Mouse (Mus musculus) ES-Bruce4 (cell line): ENCODE data around the gene Neurod2. TPM values are rescaled to one million over a fixed set of nuclear protein-coding genes. Genes with fewer than 3 reads are reported as not detected.
A peak's percentile ranks its signal among the peaks of the same experiment; 100 is the strongest.

ENCODE experiments used
- H3K27ac ChIP-seq: 2 replicates; pipeline ENCODE4 v1.5.1; 2012; ENCODE audit warnings: low read length, inconsistent platforms; ENCODE audit not compliant: insufficient read depth
- H3K27me3 ChIP-seq: 2 replicates; pipeline ENCODE4 v1.6.1; 2012; ENCODE audit warnings: mild to moderate bottlenecking, low read length, inconsistent platforms; ENCODE audit not compliant: control insufficient read depth, poor library complexity, insufficient read depth, severe bottlenecking
- H3K36me3 ChIP-seq: 2 replicates; pipeline ENCODE4 v1.6.1; 2012; ENCODE audit warnings: inconsistent platforms, mild to moderate bottlenecking, low read length, moderate library complexity; ENCODE audit not compliant: control insufficient read depth, poor library complexity, insufficient read depth, severe bottlenecking
- H3K4me1 ChIP-seq: one replicate; pipeline ENCODE4 v1.8.1; 2011; ENCODE audit warnings: low read length; ENCODE audit not compliant: control insufficient read depth, insufficient read depth
- H3K4me3 ChIP-seq: 2 replicates; pipeline ENCODE4 v1.5.1; 2011; ENCODE audit warnings: low read depth, mild to moderate bottlenecking, low read length
- H3K9ac ChIP-seq: 2 replicates; pipeline ENCODE4 v1.6.1; 2012; ENCODE audit warnings: low read depth, mild to moderate bottlenecking, inconsistent platforms; ENCODE audit not compliant: poor library complexity, severe bottlenecking
- H3K9me3 ChIP-seq: replicated peaks from 2 replicates; pipeline ENCODE4 v1.6.1; 2012; ENCODE audit warnings: mild to moderate bottlenecking, low read length, inconsistent platforms; ENCODE audit not compliant: control insufficient read depth, poor library complexity, insufficient read depth, severe bottlenecking
- CTCF ChIP-seq: IDR thresholded peaks from one replicate; pipeline ENCODE4 v1.8.1; 2011; ENCODE audit warnings: low read depth, low read length
- EP300 ChIP-seq: IDR thresholded peaks from 2 replicates; pipeline ENCODE4 v1.6.1; 2011; ENCODE audit warnings: low read depth, low read length; ENCODE audit not compliant: insufficient read depth
- POLR2A ChIP-seq: IDR thresholded peaks from one replicate; pipeline ENCODE4 v1.8.1; 2011; ENCODE audit warnings: low read length; ENCODE audit not compliant: insufficient read depth
- polyA plus RNA-seq: library from polyadenylated mRNA; stranded (reverse); fragments of >200 nt; gene quantifications from 2 replicates; pipeline ENCODE4 v1.2.4, GENCODE M21; 2011; ENCODE audit warnings: low read depth; ENCODE audit not compliant: missing spikeins, insufficient read depth, insufficient read length

Gene Neurod2
- polyA plus RNA-seq, 1 experiment, result not detected

DNA sequence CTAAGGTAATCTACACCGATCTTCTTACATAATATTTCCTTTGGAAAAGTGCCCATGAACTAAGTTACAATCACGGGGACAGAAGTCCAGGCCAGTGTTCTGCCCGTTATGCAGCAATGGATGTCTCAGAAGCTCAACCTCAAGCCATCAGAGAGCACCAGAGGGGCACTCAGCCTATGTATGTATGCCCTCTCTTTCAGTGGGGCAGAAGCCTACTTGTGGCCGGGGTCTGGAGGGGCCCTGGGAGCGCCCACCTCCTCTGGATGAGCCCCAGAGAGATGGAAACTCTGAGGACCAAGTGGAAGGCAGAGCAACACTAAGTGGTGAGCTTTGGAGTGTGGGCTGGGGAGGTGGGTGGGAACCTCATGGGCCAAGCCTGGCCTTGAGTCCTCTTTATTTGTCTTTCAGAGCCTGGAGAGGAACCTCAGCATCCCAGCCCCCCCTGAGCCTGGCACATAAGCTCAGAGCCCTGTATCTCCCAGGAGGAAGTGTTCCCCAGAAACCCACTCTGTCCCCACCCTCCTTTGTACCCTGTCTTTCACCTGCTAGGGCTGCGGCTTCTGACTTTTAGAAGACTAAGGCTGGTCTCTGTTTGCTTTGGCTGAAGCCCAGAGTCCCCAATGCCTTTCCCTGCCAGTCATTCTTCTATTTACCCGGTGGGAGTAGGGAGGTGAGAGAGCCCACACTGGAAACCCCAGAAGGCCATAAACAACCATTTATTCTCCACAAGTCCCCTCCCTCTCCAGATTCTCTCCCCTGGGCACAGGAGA is 27.4 kb upstream of the Neurod2 start:
- no peaks in the 10 kb centered on the region for H3K27me3 ChIP-seq
- H3K27ac ChIP-seq, result no peak overlapping the region
- H3K4me3 ChIP-seq, result no peak overlapping the region
- no peaks in the 10 kb centered on the region for H3K36me3 ChIP-seq
- peaks cover 4% of the 10 kb centered on the region for H3K4me1 ChIP-seq
- TF ChIP-seq EP300, result no peak
- no peak for TF ChIP-seq POLR2A
- TF ChIP-seq CTCF, result no peak
- no peaks in the 10 kb centered on the region for H3K9me3 ChIP-seq
- H3K9ac ChIP-seq, result no peak overlapping the region

DNA sequence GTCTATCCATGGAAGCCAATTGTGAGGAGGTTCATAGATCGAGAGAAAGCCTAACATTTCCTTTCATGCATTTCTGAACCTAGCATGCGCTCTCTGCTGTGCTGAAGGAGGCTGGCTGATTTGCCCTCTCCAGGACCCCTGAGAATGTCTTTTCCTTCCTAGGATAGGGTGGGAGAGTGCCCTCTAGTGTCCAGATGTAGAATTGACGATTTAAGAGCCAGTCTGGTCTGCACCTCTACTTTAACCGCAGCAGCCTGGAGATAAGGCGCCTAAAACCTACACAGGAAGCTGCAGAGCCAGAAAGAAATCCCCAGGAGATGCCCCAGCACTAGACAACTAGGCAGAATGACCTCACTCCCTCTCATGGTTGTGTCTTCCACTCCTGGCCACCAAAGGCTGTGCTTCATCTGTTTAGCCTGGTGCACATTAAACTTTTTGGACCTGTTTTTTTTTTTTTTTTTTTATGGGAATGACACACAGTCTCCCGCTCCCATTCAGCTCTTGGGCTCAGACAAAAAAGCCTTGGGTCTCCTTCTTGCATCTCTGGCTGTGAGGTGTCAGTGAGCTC is 26.4 kb upstream of the Neurod2 start:
- Histone ChIP-seq H3K4me1 (peaks cover 4% of the 10 kb centered on the region), H3K4me3 (no peak overlapping the region), H3K36me3 (no peaks in the 10 kb centered on the region)

DNA sequence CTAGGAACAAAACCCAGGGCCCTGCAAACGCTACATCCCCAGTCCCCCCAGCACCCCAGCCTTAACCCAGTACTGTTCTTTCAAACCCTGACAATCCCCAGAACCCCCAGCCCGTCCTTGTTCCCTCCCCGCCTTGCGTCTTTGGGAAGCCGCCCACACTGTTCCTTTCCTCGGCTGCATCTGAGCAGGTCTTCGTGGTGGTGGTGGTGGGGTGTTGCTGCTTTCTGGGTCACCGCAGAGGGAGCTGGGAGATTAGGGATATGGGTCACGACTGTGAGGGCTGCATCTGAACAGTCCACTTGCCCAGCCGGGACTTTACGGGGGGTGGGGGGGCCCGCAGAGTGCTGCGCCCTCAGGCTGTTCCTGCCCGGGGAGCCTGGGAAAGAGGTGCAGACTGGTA is 25.0 kb upstream of the Neurod2 start:
- H3K9ac ChIP-seq, result no peak overlapping the region
- H3K27ac ChIP-seq, result no peak overlapping the region
- peaks cover 4% of the 10 kb centered on the region for H3K4me1 ChIP-seq
- no peaks in the 10 kb centered on the region; the same call in none of the 2 replicates for H3K27me3 ChIP-seq
- H3K36me3 ChIP-seq, result no peaks in the 10 kb centered on the region
- no peak overlapping the region for H3K4me3 ChIP-seq
- TF ChIP-seq EP300 (no peak), CTCF (no peak), POLR2A (no peak)
- no peaks in the 10 kb centered on the region for H3K9me3 ChIP-seq

More for the DNA sequence above, 26.4 kb upstream of the Neurod2 start:
- Histone ChIP-seq H3K27me3 (no peaks in the 10 kb centered on the region), H3K9me3 (no peaks in the 10 kb centered on the region), H3K9ac (no peak overlapping the region), H3K27ac (no peak overlapping the region)
- TF ChIP-seq CTCF, result peak; percentile 70
- no peak for TF ChIP-seq EP300

DNA sequence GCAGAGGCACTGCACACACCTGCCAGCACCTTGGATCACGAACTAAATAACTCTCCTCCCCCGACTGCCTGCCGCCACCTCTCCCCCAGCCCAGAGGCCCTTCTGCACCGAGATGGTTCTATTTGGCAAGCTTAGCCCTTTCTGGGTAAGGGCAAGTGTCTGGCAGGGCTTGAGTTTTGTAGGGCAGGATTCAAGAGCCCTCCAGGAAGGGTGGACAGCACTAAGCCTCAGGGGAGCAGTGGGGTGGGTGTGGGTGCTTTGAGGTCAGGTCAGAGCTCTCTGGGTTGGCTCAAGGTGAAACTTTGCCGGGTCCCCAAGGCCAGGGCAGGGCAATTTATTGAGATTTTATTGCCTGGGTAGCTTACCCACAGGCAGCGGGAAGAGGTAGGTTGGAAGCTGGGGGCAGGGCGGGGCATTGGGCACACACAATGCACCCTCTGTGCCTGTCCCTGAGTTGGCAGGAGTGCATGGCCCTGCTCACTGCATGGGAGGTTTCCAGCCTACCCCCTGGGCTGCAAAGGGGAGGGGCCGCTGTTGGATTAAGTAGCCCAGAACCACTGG is 24.3 kb upstream of the Neurod2 start:
- no peak for TF ChIP-seq CTCF
- TF ChIP-seq EP300, result no peak
- TF ChIP-seq POLR2A, result no peak
- Histone ChIP-seq H3K36me3 (no peaks in the 10 kb centered on the region), H3K9ac (no peak overlapping the region), H3K27me3 (peaks cover 3% of the 10 kb centered on the region), H3K4me3 (no peak overlapping the region), H3K9me3 (no peaks in the 10 kb centered on the region), H3K27ac (no peak overlapping the region), H3K4me1 (peaks cover 3% of the 10 kb centered on the region)

- peaks cover 3% of the 10 kb centered on the region for H3K4me1 ChIP-seq
- H3K36me3 ChIP-seq, result no peaks in the 10 kb centered on the region
- H3K9ac ChIP-seq, result no peak overlapping the region
- H3K27me3 ChIP-seq, result peaks cover 5% of the 10 kb centered on the region
- no peak overlapping the region for H3K4me3 ChIP-seq
- TF ChIP-seq EP300, result no peak
- no peak for TF ChIP-seq CTCF
- no peak for TF ChIP-seq POLR2A
- H3K27ac ChIP-seq, result no peak overlapping the region
- no peaks in the 10 kb centered on the region for H3K9me3 ChIP-seq
Observed at GRCm38 (mm10) chr11:98352272-98352990, 23.0 kb upstream of the Neurod2 start.
